Mouse (Mus musculus) limb, embryonic 15.5 days (tissue): ENCODE measurements around the gene Fgfr2. TPM values are rescaled to one million over a fixed set of nuclear protein-coding genes. Genes with fewer than 3 reads are reported as not detected.
A peak's percentile ranks its signal among the peaks of the same experiment; 100 is the strongest.

ENCODE experiments used
- ATAC-seq: fragments of 200-750 bp; cut with Nextera tagmentation; 2 replicates; pipeline ENCODE4 v1.8.0; 2017; ENCODE audit warnings: low read depth, moderate TSS enrichment; ENCODE audit not compliant: insufficient number of reproducible peaks, low FRiP score, low TSS enrichment
- H3K27ac ChIP-seq: fragments of 300-500 bp; sonication (generic); 2 replicates; pipeline ENCODE4 v1.5.1; 2015; ENCODE audit warnings: moderate library complexity, mild to moderate bottlenecking, inconsistent platforms
- H3K27me3 ChIP-seq: fragments of 300-500 bp; sonication (generic); 2 replicates; pipeline ENCODE4 v1.6.1; 2015; ENCODE audit warnings: inconsistent platforms
- H3K36me3 ChIP-seq: fragments of 300-500 bp; sonication (generic); 2 replicates; pipeline ENCODE4 v1.6.1; 2015; ENCODE audit warnings: inconsistent platforms
- H3K4me1 ChIP-seq: fragments of 300-500 bp; sonication (generic); 2 replicates; pipeline ENCODE4 v1.6.1; 2015; ENCODE audit warnings: inconsistent platforms
- H3K4me2 ChIP-seq: fragments of 300-500 bp; sonication (generic); 2 replicates; pipeline ENCODE4 v1.6.1; 2015; ENCODE audit warnings: mild to moderate bottlenecking, inconsistent platforms
- H3K4me3 ChIP-seq: fragments of 300-500 bp; sonication (generic); 2 replicates; pipeline ENCODE4 v1.5.1; 2015; ENCODE audit warnings: mild to moderate bottlenecking, inconsistent platforms
- H3K9ac ChIP-seq: fragments of 300-500 bp; sonication (generic); 2 replicates; pipeline ENCODE4 v1.6.1; 2015; ENCODE audit warnings: inconsistent platforms
- H3K9me3 ChIP-seq: fragments of 300-500 bp; sonication (generic); 2 replicates; pipeline ENCODE4 v1.6.1; 2016; ENCODE audit warnings: inconsistent platforms
- WGBS: fragments of 180-500 bp; shearing (Covaris S2); methylation state at CpG from one replicate; pipeline ENCODE4 v1.1.7; 2015; 5-methylcytosine and 5-hydroxymethylcytosine counted together
- polyA plus RNA-seq: library from polyadenylated mRNA; unstranded; fragments of >200 nt; fragmentation: Nextera tagmentation; extraction: Ambion mirVana; gene quantifications from 2 replicates; pipeline ENCODE4 v1.2.1, GENCODE M21; 2015

Gene Fgfr2
- polyA plus RNA-seq, 1 experiment from 2014 or later = 101 TPM

DNA sequence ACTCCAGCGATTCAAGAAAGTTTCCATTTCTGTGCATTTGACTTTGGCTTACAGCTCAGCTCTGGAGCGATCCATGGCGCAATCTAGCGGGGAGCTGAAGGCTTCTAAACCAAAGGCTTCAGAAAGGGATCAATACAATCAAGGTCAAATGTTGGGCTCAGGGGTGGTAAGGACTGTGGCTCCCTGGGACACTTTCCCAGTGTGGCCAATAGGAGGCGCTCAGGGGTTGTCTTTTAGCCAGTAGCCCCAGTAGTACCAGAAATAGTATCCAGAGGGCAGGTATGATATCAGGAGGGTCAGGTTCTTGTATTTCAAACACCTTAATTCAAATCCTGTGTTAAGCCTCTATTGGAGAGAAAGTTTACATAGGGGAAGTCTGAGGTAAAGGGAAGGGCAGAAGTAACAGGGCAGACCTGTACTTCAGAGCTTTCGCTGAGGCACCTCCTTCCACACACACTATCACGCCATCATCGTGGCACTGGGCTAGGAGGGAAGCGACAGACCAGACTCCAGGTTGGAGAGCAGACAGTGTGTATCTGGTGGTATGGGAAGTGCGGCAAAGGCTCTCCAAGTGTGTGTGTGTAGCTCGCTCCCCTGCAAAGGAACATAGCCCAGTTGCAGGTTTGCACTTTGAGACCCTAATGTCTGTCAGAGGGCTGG is 2349.8 kb downstream of the Fgfr2 start:
- Histone ChIP-seq H3K27me3 (no peaks in the 10 kb centered on the region), H3K4me3 (no peak overlapping the region), H3K36me3 (no peaks in the 10 kb centered on the region), H3K9ac (no peak overlapping the region), H3K9me3 (no peaks in the 10 kb centered on the region), H3K4me1 (0 out of 2 replicates have a peak, but pooled peaks cover 2% of the 10 kb centered on the region), H3K4me2 (no peak overlapping the region), H3K27ac (no peak overlapping the region)
- no peak for ATAC-seq
- 70% methylated on average over 11 of the region's 11 CpGs for WGBS

- no peaks in the 10 kb centered on the region for H3K27me3 ChIP-seq
- no peak overlapping the region for H3K4me2 ChIP-seq
- WGBS = 33% methylated on average over 3 of the region's 3 CpGs
- H3K4me3 ChIP-seq = no peak overlapping the region
- no peaks in the 10 kb centered on the region for H3K9me3 ChIP-seq
- H3K27ac ChIP-seq = no peak overlapping the region
- H3K36me3 ChIP-seq = no peaks in the 10 kb centered on the region
- 0 out of 2 replicates have a peak, but pooled peaks cover 2% of the 10 kb centered on the region for H3K4me1 ChIP-seq
- H3K9ac ChIP-seq = no peak overlapping the region
- ATAC-seq = no peak; the same call in 1 of the 2 replicates
Measured at GRCm38 (mm10) chr7:130770707-130771106, 2352.4 kb downstream of the Fgfr2 start.

- H3K4me3 ChIP-seq = no peak overlapping the region
- 88% methylated on average over 4 of the region's 4 CpGs for WGBS
- H3K9me3 ChIP-seq = no peaks in the 10 kb centered on the region
- H3K27ac ChIP-seq = no peak overlapping the region
- H3K4me1 ChIP-seq = 0 out of 2 replicates have a peak, but pooled peaks cover 2% of the 10 kb centered on the region
- H3K36me3 ChIP-seq = peaks cover 18% of the 10 kb centered on the region
- ATAC-seq = no peak
- H3K27me3 ChIP-seq = no peaks in the 10 kb centered on the region
- H3K9ac ChIP-seq = no peak overlapping the region
- no peak overlapping the region for H3K4me2 ChIP-seq
Measured at GRCm38 (mm10) chr7:130768151-130768550, 2355.0 kb downstream of the Fgfr2 start.

GRCm38 (mm10) chr7:130766411-130767170 is 2356.6 kb downstream of the Fgfr2 start:
- no peak overlapping the region for H3K27ac ChIP-seq
- no peak overlapping the region for H3K4me3 ChIP-seq
- 71% methylated on average over 30 of the region's 30 CpGs for WGBS
- no peaks in the 10 kb centered on the region for H3K9me3 ChIP-seq
- ATAC-seq = no peak
- no peaks in the 10 kb centered on the region for H3K27me3 ChIP-seq
- no peak overlapping the region for H3K9ac ChIP-seq
- peaks cover 20% of the 10 kb centered on the region for H3K36me3 ChIP-seq
- H3K4me2 ChIP-seq = no peak overlapping the region
- 0 out of 2 replicates have a peak, but pooled peaks cover 2% of the 10 kb centered on the region for H3K4me1 ChIP-seq

DNA sequence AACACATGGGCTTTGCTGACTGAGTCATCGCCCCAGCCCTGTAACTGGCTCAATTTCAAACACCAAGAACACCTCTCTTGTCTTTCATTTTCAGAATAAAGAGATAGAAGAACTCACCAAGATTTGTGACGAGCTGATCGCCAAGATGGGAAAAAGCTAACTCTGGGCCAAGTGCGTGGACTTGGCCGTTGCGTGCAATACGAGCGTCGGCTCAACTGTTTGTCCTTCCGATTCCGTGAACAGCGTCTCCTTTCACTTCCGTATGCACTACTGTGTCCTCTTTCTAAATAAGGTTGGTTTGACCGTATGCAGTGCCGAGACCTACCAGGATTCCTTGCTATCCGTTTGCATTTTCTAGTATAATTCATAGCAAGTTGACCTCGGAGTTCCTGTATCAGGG is 2359.0 kb downstream of the Fgfr2 start:
- no peak overlapping the region for H3K9ac ChIP-seq
- WGBS = 95% methylated on average over 17 of the region's 17 CpGs
- ATAC-seq = no peak
- peaks cover 37% of the 10 kb centered on the region for H3K36me3 ChIP-seq
- no peak overlapping the region for H3K27ac ChIP-seq
- no peak overlapping the region for H3K4me2 ChIP-seq
- no peaks in the 10 kb centered on the region for H3K9me3 ChIP-seq
- H3K27me3 ChIP-seq = no peaks in the 10 kb centered on the region
- no peaks in the 10 kb centered on the region for H3K4me1 ChIP-seq
- H3K4me3 ChIP-seq = no peak overlapping the region

GRCm38 (mm10) chr7:130762071-130762897 is 2360.9 kb downstream of the Fgfr2 start:
- no peak overlapping the region for H3K27ac ChIP-seq
- no peak overlapping the region for H3K4me3 ChIP-seq
- H3K4me1 ChIP-seq = no peaks in the 10 kb centered on the region
- ATAC-seq = peak; percentile 31; the same call in 1 of the 2 replicates
- no peaks in the 10 kb centered on the region for H3K9me3 ChIP-seq
- no peak overlapping the region for H3K9ac ChIP-seq
- no peaks in the 10 kb centered on the region for H3K27me3 ChIP-seq
- WGBS = 41% methylated on average over 17 of the region's 17 CpGs
- no peak overlapping the region for H3K4me2 ChIP-seq
- H3K36me3 ChIP-seq = peaks cover 51% of the 10 kb centered on the region

- H3K27me3 ChIP-seq = no peaks in the 10 kb centered on the region
- H3K27ac ChIP-seq = no peak overlapping the region
- H3K9ac ChIP-seq = no peak overlapping the region
- H3K36me3 ChIP-seq = peaks cover 75% of the 10 kb centered on the region
- no peaks in the 10 kb centered on the region for H3K9me3 ChIP-seq
- no peak for ATAC-seq
- no peaks in the 10 kb centered on the region for H3K4me1 ChIP-seq
- WGBS = 85% methylated on average over 11 of the region's 11 CpGs
- H3K4me2 ChIP-seq = no peak overlapping the region
- no peak overlapping the region for H3K4me3 ChIP-seq
Measured at GRCm38 (mm10) chr7:130757326-130757865, 2365.8 kb downstream of the Fgfr2 start.

DNA sequence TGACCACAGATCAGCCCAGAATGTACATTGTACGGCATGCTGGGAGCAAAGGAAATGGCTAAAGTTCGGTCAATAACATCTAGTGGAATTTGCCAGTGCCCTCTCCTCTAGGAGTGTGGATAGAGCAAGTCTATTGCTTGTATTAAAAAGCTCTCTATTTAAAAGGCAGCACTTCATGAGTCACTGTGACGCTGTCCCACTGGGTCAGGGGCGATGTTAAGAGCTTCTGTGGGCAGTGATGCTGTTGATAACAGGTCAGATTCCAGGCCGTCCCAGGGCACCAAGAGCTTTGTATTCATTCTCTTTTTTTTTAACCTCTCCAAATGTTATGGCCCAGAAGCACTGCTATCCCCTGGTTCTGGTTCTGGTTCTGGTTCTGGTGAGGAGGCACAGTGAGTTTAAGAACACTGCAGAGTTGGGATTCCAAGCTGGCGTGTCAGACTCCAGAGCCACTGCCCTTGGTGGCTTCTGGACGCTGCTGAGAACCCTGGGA is 2366.8 kb downstream of the Fgfr2 start:
- Histone ChIP-seq H3K9ac (no peak overlapping the region), H3K4me3 (no peak overlapping the region), H3K27ac (no peak overlapping the region), H3K36me3 (peaks cover 78% of the 10 kb centered on the region), H3K9me3 (no peaks in the 10 kb centered on the region), H3K4me2 (no peak overlapping the region), H3K4me1 (no peaks in the 10 kb centered on the region), H3K27me3 (no peaks in the 10 kb centered on the region)
- WGBS = 82% methylated on average over 7 of the region's 7 CpGs
- ATAC-seq = no peak

DNA sequence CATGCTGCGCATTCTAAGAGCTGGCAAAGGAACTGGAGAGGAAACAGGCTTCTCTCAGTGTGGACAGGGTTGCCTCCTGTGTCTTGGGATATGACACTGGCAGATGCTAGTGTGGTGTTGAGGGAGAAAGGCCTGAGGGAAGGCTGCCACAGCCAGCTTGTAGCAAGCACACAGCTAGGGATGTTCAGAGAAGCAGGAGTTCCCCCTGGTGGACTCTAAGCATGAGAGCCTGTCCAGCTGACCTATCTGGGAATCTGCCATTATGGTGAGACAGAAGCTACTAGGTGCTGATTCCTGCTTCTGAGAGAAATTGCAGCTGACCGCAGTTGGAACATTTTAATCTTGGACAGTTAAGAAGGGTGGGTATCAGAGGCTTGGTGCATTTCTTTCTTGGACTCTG is 2368.4 kb downstream of the Fgfr2 start:
- H3K36me3 ChIP-seq = peaks cover 74% of the 10 kb centered on the region
- no peaks in the 10 kb centered on the region for H3K4me1 ChIP-seq
- no peaks in the 10 kb centered on the region for H3K27me3 ChIP-seq
- H3K27ac ChIP-seq = no peak overlapping the region
- no peak overlapping the region for H3K4me3 ChIP-seq
- WGBS = 97% methylated on average over 2 of the region's 2 CpGs
- H3K9ac ChIP-seq = no peak overlapping the region
- no peaks in the 10 kb centered on the region for H3K9me3 ChIP-seq
- no peak overlapping the region for H3K4me2 ChIP-seq
- ATAC-seq = no peak

- Histone ChIP-seq H3K27ac (no peak overlapping the region), H3K4me1 (no peaks in the 10 kb centered on the region), H3K27me3 (no peaks in the 10 kb centered on the region), H3K4me2 (no peak overlapping the region), H3K9me3 (no peaks in the 10 kb centered on the region), H3K36me3 (peaks cover 74% of the 10 kb centered on the region), H3K9ac (no peak overlapping the region), H3K4me3 (no peak overlapping the region)
- WGBS = 83% methylated on average over 9 of the region's 9 CpGs
- ATAC-seq = no peak
Measured at GRCm38 (mm10) chr7:130751678-130752077, 2371.5 kb downstream of the Fgfr2 start.

GRCm38 (mm10) chr7:130750752-130751490 is 2372.2 kb downstream of the Fgfr2 start:
- no peak overlapping the region for H3K4me3 ChIP-seq
- no peak for ATAC-seq
- no peak overlapping the region for H3K9ac ChIP-seq
- H3K36me3 ChIP-seq = peaks cover 74% of the 10 kb centered on the region
- no peaks in the 10 kb centered on the region for H3K9me3 ChIP-seq
- 61% methylated on average over 17 of the region's 17 CpGs for WGBS
- H3K27ac ChIP-seq = no peak overlapping the region
- no peaks in the 10 kb centered on the region for H3K27me3 ChIP-seq
- no peak overlapping the region for H3K4me2 ChIP-seq
- no peaks in the 10 kb centered on the region for H3K4me1 ChIP-seq
